Mouse (Mus musculus) midbrain, embryonic 15.5 days (tissue): Measurements from ENCODE around the gene Bag6. TPM values are rescaled to one million over a fixed set of nuclear protein-coding genes. Genes with fewer than 3 reads are reported as not detected.
A peak's percentile ranks its signal among the peaks of the same experiment; 100 is the strongest.

ENCODE experiments used
- ATAC-seq: fragments of 200-750 bp; cut with Nextera tagmentation; replicated peaks from 2 replicates; pipeline ENCODE4 v1.8.0; 2017; ENCODE audit warnings: moderate TSS enrichment
- H3K27ac ChIP-seq: fragments of 300-500 bp; sonication (generic); 2 replicates; pipeline ENCODE4 v1.5.1; 2015; ENCODE audit warnings: mild to moderate bottlenecking, inconsistent platforms
- H3K27me3 ChIP-seq: fragments of 300-500 bp; sonication (generic); replicated peaks from 2 replicates; pipeline ENCODE4 v1.6.1; 2015; ENCODE audit warnings: inconsistent platforms
- H3K36me3 ChIP-seq: fragments of 300-500 bp; sonication (generic); replicated peaks from 2 replicates; pipeline ENCODE4 v1.6.1; 2015; ENCODE audit warnings: inconsistent platforms
- H3K4me1 ChIP-seq: fragments of 300-500 bp; sonication (generic); 2 replicates; pipeline ENCODE4 v1.6.1; 2015; ENCODE audit warnings: inconsistent platforms
- H3K4me2 ChIP-seq: fragments of 300-500 bp; sonication (generic); 2 replicates; pipeline ENCODE4 v1.6.1; 2015; ENCODE audit warnings: inconsistent platforms, mild to moderate bottlenecking, moderate library complexity
- H3K4me3 ChIP-seq: fragments of 300-500 bp; sonication (generic); 2 replicates; pipeline ENCODE4 v1.5.1; 2015; ENCODE audit warnings: mild to moderate bottlenecking, inconsistent platforms
- H3K9ac ChIP-seq: fragments of 300-500 bp; sonication (generic); 2 replicates; pipeline ENCODE4 v1.6.1; 2015; ENCODE audit warnings: mild to moderate bottlenecking, inconsistent platforms
- H3K9me3 ChIP-seq: fragments of 300-500 bp; sonication (generic); 2 replicates; pipeline ENCODE4 v1.6.1; 2016; ENCODE audit warnings: inconsistent platforms
- WGBS: fragments of 180-500 bp; shearing (Covaris S2); methylation state at CpG from one replicate; pipeline ENCODE4 v1.1.7; 2015; ENCODE audit warnings: mixed read lengths; 5-methylcytosine and 5-hydroxymethylcytosine counted together
- microRNA-seq: library from miRNA; unstranded; fragments of <30 nt; microRNA quantifications from one replicate; pipeline ENCODE4, GENCODE M21; 2016
- polyA plus RNA-seq: library from polyadenylated mRNA; unstranded; fragments of >200 nt; fragmentation: Nextera tagmentation; extraction: Ambion mirVana; gene quantifications from 2 replicates; pipeline ENCODE4 v1.2.1, GENCODE M21; 2015

Gene Bag6
- polyA plus RNA-seq, 1 experiment from 2014 or later: 82.9 TPM

GRCm38 (mm10) chr17:35194844-35195630 lies 60.1 kb downstream of the Bag6 start:
- ATAC-seq: no peak
- no peaks in the 10 kb centered on the region for H3K36me3 ChIP-seq
- H3K9me3 ChIP-seq: no peaks in the 10 kb centered on the region
- H3K27ac ChIP-seq: no peak overlapping the region
- peak overlapping the region; percentile 39 for H3K4me3 ChIP-seq
- peaks cover 32% of the 10 kb centered on the region for H3K27me3 ChIP-seq
- peaks cover 11% of the 10 kb centered on the region for H3K4me1 ChIP-seq
- peak overlapping the region; percentile 68 for H3K4me2 ChIP-seq
- WGBS: 42% methylated on average over 19 of the region's 19 CpGs
- H3K9ac ChIP-seq: 0 out of 2 replicates have a peak overlapping the region, but pooled peaks have one; percentile 31

GRCm38 (mm10) chr17:35195631-35196320 lies 60.8 kb downstream of the Bag6 start:
- ATAC-seq: peak; percentile 79
- 2% methylated on average over 66 of the region's 66 CpGs for WGBS
- no peaks in the 10 kb centered on the region for H3K9me3 ChIP-seq

GRCm38 (mm10) chr17:35196321-35196641 lies 61.3 kb downstream of the Bag6 start:
- Histone ChIP-seq H3K4me2 (peak overlapping the region; percentile 68), H3K36me3 (no peaks in the 10 kb centered on the region), H3K27ac (no peak overlapping the region), H3K9me3 (no peaks in the 10 kb centered on the region), H3K4me3 (peak overlapping the region; percentile 39), H3K9ac (no peak overlapping the region), H3K4me1 (peaks cover 11% of the 10 kb centered on the region), H3K27me3 (peaks cover 36% of the 10 kb centered on the region)
- no peak for ATAC-seq
- 41% methylated on average over 9 of the region's 9 CpGs for WGBS

More at GRCm38 (mm10) chr17:35195631-35196320, 60.8 kb downstream of the Bag6 start:
- peaks cover 36% of the 10 kb centered on the region for H3K27me3 ChIP-seq
- H3K4me1 ChIP-seq: peaks cover 11% of the 10 kb centered on the region
- H3K4me3 ChIP-seq: peak overlapping the region; percentile 39
- H3K27ac ChIP-seq: no peak overlapping the region
- H3K4me2 ChIP-seq: peak overlapping the region; percentile 68
- H3K9ac ChIP-seq: peak overlapping the region; percentile 31
- no peaks in the 10 kb centered on the region for H3K36me3 ChIP-seq

Small RNA genes within 50 kb of the gene (microRNA-seq; reads per million reads assigned to microRNA genes)
- gene Mir6973a: not detected

Other genes with a start within 250 kb of the Bag6 start
- 2.1 and 3.1 TPM in 2 replicates for gene C2, start 236.9 kb upstream of the Bag6 start, polyA plus RNA-seq
- gene Ehmt2, start 236.7 kb upstream of the Bag6 start, polyA plus RNA-seq: 113 and 119 TPM in 2 replicates
- not detected in 2 replicates for gene Slc44a4, start 220.7 kb upstream of the Bag6 start, polyA plus RNA-seq
- gene Neu1, start 203.9 kb upstream of the Bag6 start, polyA plus RNA-seq: 36.1 and 41.1 TPM in 2 replicates
- 0.24 and 0.31 TPM in 2 replicates for gene Hspa1b, start 175.9 kb upstream of the Bag6 start, polyA plus RNA-seq
- not detected in 2 replicates for gene Gm20481, start 165.3 kb upstream of the Bag6 start, polyA plus RNA-seq
- gene Hspa1a, start 163.0 kb upstream of the Bag6 start, polyA plus RNA-seq: 12.7 and 13.3 TPM in 2 replicates
- gene Hspa1l, start 162.5 kb upstream of the Bag6 start, polyA plus RNA-seq: 1.2 and 1.5 TPM in 2 replicates
- gene Lsm2, start 153.3 kb upstream of the Bag6 start, polyA plus RNA-seq: 103 and 111 TPM in 2 replicates
- 63.1 and 70.2 TPM in 2 replicates for gene Vars, start 134.2 kb upstream of the Bag6 start, polyA plus RNA-seq
- gene Vwa7, start 118.6 kb upstream of the Bag6 start, polyA plus RNA-seq: 0.06 and 0.15 TPM in 2 replicates
- 2.5 and 2.7 TPM in 2 replicates for gene Sapcd1, start 107.2 kb upstream of the Bag6 start, polyA plus RNA-seq
- 1.6 and 3.3 TPM in 2 replicates for gene Msh5, start 88.4 kb upstream of the Bag6 start, polyA plus RNA-seq
- 62.4 and 72.1 TPM in 2 replicates for gene Clic1, start 85.2 kb upstream of the Bag6 start, polyA plus RNA-seq
- gene Ddah2, start 76.1 kb upstream of the Bag6 start, polyA plus RNA-seq: 337 and 380 TPM in 2 replicates
- 0.31 TPM in 1 of 2 replicates, not detected in the other for gene Ly6g6c, start 69.8 kb upstream of the Bag6 start, polyA plus RNA-seq
- 0.21 and 0.43 TPM in 2 replicates for gene Mpig6b, start 69.0 kb upstream of the Bag6 start, polyA plus RNA-seq
- gene Ly6g6e, start 58.3 kb upstream of the Bag6 start, polyA plus RNA-seq: 0.21 and 0.32 TPM in 2 replicates
- gene Ly6g6d, start 57.1 kb upstream of the Bag6 start, polyA plus RNA-seq: 1.9 and 2.5 TPM in 2 replicates
- gene Ly6g6f, start 49.6 kb upstream of the Bag6 start, polyA plus RNA-seq: not detected in 2 replicates
- gene Abhd16a, start 45.9 kb upstream of the Bag6 start, polyA plus RNA-seq: 105 and 113 TPM in 2 replicates
- not detected in 2 replicates for gene Ly6g5c, start 26.9 kb upstream of the Bag6 start, polyA plus RNA-seq
- gene Ly6g5b, start 19.8 kb upstream of the Bag6 start, polyA plus RNA-seq: 1.1 and 2.2 TPM in 2 replicates
- gene Gpank1, start 13.7 kb upstream of the Bag6 start, polyA plus RNA-seq: 25.9 and 28.9 TPM in 2 replicates
- gene Csnk2b, start 13.1 kb upstream of the Bag6 start, polyA plus RNA-seq: 316 and 319 TPM in 2 replicates
- gene D17H6S53E, start 8.8 kb upstream of the Bag6 start, polyA plus RNA-seq: 8.3 and 9.6 TPM in 2 replicates
- 0.56 and 1.4 TPM in 2 replicates for gene Apom, start 3.1 kb upstream of the Bag6 start, polyA plus RNA-seq
- 188 and 203 TPM in 2 replicates for gene Prrc2a, start 29.7 kb downstream of the Bag6 start, polyA plus RNA-seq
- 7.3 and 8.2 TPM in 2 replicates for gene Aif1, start 40.9 kb downstream of the Bag6 start, polyA plus RNA-seq
- gene Lst1, start 53.3 kb downstream of the Bag6 start, polyA plus RNA-seq: 7.6 and 9.2 TPM in 2 replicates
- 0.58 and 0.78 TPM in 2 replicates for gene Ltb, start 59.3 kb downstream of the Bag6 start, polyA plus RNA-seq
- gene Tnf, start 66.8 kb downstream of the Bag6 start, polyA plus RNA-seq: not detected in 2 replicates
- gene Lta, start 70.2 kb downstream of the Bag6 start, polyA plus RNA-seq: 0.32 and 0.69 TPM in 2 replicates
- gene Gm16181, start 85.7 kb downstream of the Bag6 start, polyA plus RNA-seq: 1.6 TPM in 1 of 2 replicates, not detected in the other
- gene Atp6v1g2, start 98.5 kb downstream of the Bag6 start, polyA plus RNA-seq: 94.4 and 100 TPM in 2 replicates
- gene Nfkbil1, start 100.6 kb downstream of the Bag6 start, polyA plus RNA-seq: 11.7 and 11.8 TPM in 2 replicates
- gene Ddx39b, start 106.6 kb downstream of the Bag6 start, polyA plus RNA-seq: 379 and 391 TPM in 2 replicates
- 93.4 and 105 TPM in 2 replicates for gene H2-D1, start 127.6 kb downstream of the Bag6 start, polyA plus RNA-seq
- gene H2-Q1, start 185.2 kb downstream of the Bag6 start, polyA plus RNA-seq: 0.54 and 0.70 TPM in 2 replicates
- gene H2-Q2, start 207.1 kb downstream of the Bag6 start, polyA plus RNA-seq: 3.0 and 3.8 TPM in 2 replicates
- gene H2-Q4, start 244.4 kb downstream of the Bag6 start, polyA plus RNA-seq: 0.88 and 1.3 TPM in 2 replicates